Mouse (Mus musculus): ENCODE results near the gene Rhox1. TPM values are rescaled to one million over a fixed set of nuclear protein-coding genes. Genes with fewer than 3 reads are reported as not detected.
"Not testable (repeated sequence)": the region's sequence is repeated elsewhere in the genome, so short reads cannot be mapped to it uniquely, and the experiment has no call there.

Gene Rhox1
- not detected in 2 replicates for polyA plus RNA-seq (2016; fragmentation: Nextera tagmentation; extraction: Ambion mirVana)

GRCm38 (mm10) chrX:37222158-37222557 is at the start of gene Rhox1:
Gene Rhox1, minus strand, starts transcription at chrX:37222258.
- not testable (repeated sequence) for H3K4me3 ChIP-seq; H3K27ac ChIP-seq (replicated peaks); H3K4me1 ChIP-seq; H3K27me3 ChIP-seq (replicated peaks; ENCODE audit: low read depth, poor library complexity, severe bottlenecking); H3K36me3 ChIP-seq (replicated peaks); DNase-seq (ENCODE audit: low spot score); H3K9me3 ChIP-seq
- WGBS, result 45% methylated on average over 1 of the region's 1 CpGs

GRCm38 (mm10) chrX:37265038-37265437 is 43.0 kb upstream of the Rhox1 start, which contains the start of gene Rhox4a:
Gene Rhox4a, plus strand, starts transcription at chrX:37265338.
- not testable (repeated sequence) for DNase-seq (ENCODE audit: low spot score); H3K27me3 ChIP-seq (replicated peaks; ENCODE audit: low read depth, poor library complexity, severe bottlenecking); H3K9me3 ChIP-seq; H3K36me3 ChIP-seq (replicated peaks); H3K4me3 ChIP-seq; H3K4me1 ChIP-seq; H3K27ac ChIP-seq (replicated peaks)
- 94% methylated on average over 11 of the region's 19 CpGs for WGBS

GRCm38 (mm10) chrX:37249619-37250018 is 27.6 kb upstream of the Rhox1 start, which contains the start of gene Rhox3a:
Gene Rhox3a, plus strand, starts transcription at chrX:37249919.
- DNase-seq (ENCODE audit: low spot score); H3K27me3 ChIP-seq (replicated peaks; ENCODE audit: low read depth, poor library complexity, severe bottlenecking); H3K36me3 ChIP-seq (replicated peaks); H3K4me1 ChIP-seq; H3K4me3 ChIP-seq; H3K9me3 ChIP-seq; H3K27ac ChIP-seq (replicated peaks): not testable (repeated sequence)
- 89% methylated on average over 1 of the region's 3 CpGs for WGBS

- DNase-seq (ENCODE audit: low spot score); H3K27ac ChIP-seq (replicated peaks); H3K4me1 ChIP-seq; H3K4me3 ChIP-seq; H3K36me3 ChIP-seq (replicated peaks); H3K9me3 ChIP-seq; H3K27me3 ChIP-seq (replicated peaks; ENCODE audit: low read depth, poor library complexity, severe bottlenecking): not testable (repeated sequence)
- WGBS, result 92% methylated on average over 2 of the region's 9 CpGs
These were observed 22.6 kb upstream of the Rhox1 start, which contains the start of gene Rhox2a for GRCm38 (mm10) chrX:37244676-37245075. Gene Rhox2a, plus strand, starts transcription at chrX:37244976.

GRCm38 (mm10) chrX:37210941-37211340 is 11.1 kb downstream of the Rhox1 start, which contains the start of gene Gm9:
Gene Gm9, minus strand, starts transcription at chrX:37211041.
- Histone ChIP-seq H3K36me3 (replicated peaks) (no peaks in the 10 kb centered on the region), H3K9me3 (no peaks in the 10 kb centered on the region), H3K4me3 (no peak within 1 kb of the TSS), H3K27ac (replicated peaks) (no peak within 1 kb of the TSS), H3K4me1 (no peaks in the 10 kb centered on the region), H3K27me3 (replicated peaks; ENCODE audit: low read depth, poor library complexity, severe bottlenecking) (no peaks in the 10 kb centered on the region)
- WGBS, result 91% methylated on average over 10 of the region's 10 CpGs
- DNase-seq (ENCODE audit: low spot score), result no peak

GRCm38 (mm10) chrX:37198676-37199075 is 23.4 kb downstream of the Rhox1 start:
- 63% methylated on average over 8 of the region's 8 CpGs for WGBS
- Histone ChIP-seq H3K4me3 (no peak overlapping the region), H3K36me3 (replicated peaks) (no peaks in the 10 kb centered on the region), H3K27me3 (replicated peaks; ENCODE audit: low read depth, poor library complexity, severe bottlenecking) (no peaks in the 10 kb centered on the region), H3K27ac (replicated peaks) (no peak overlapping the region), H3K4me1 (no peaks in the 10 kb centered on the region), H3K9me3 (no peaks in the 10 kb centered on the region)
- DNase-seq (ENCODE audit: low spot score), result no peak

- Histone ChIP-seq H3K4me1 (no peaks in the 10 kb centered on the region), H3K4me3 (peak overlapping the region; percentile 68), H3K9me3 (no peaks in the 10 kb centered on the region), H3K27me3 (replicated peaks; ENCODE audit: low read depth, poor library complexity, severe bottlenecking) (no peaks in the 10 kb centered on the region), H3K27ac (replicated peaks) (peak overlapping the region; percentile 82), H3K36me3 (replicated peaks) (no peaks in the 10 kb centered on the region)
- WGBS, result 25% methylated on average over 28 of the region's 28 CpGs
- peak; percentile 27 for DNase-seq (ENCODE audit: low spot score)
These were observed 30.2 kb downstream of the Rhox1 start for GRCm38 (mm10) chrX:37191744-37192379.

- H3K27me3 ChIP-seq (replicated peaks; ENCODE audit: low read depth, poor library complexity, severe bottlenecking), result no peaks in the 10 kb centered on the region
- 18% methylated on average over 63 of the region's 63 CpGs for WGBS
- peak; percentile 87 for DNase-seq (ENCODE audit: low spot score)
- no peaks in the 10 kb centered on the region for H3K9me3 ChIP-seq
- H3K36me3 ChIP-seq (replicated peaks), result no peaks in the 10 kb centered on the region
- no peaks in the 10 kb centered on the region for H3K4me1 ChIP-seq
- H3K27ac ChIP-seq (replicated peaks), result peak within 1 kb of the TSS; percentile 82
- H3K4me3 ChIP-seq, result peak within 1 kb of the TSS; percentile 68
These were observed 30.8 kb downstream of the Rhox1 start, which contains the start of the genes Ndufa1 and Rnf113a1 for GRCm38 (mm10) chrX:37191105-37191743. Gene Ndufa1, minus strand, starts transcription at chrX:37191163. Gene Rnf113a1, plus strand, starts transcription at chrX:37191245.

- peak overlapping the region; percentile 68 for H3K4me3 ChIP-seq
- no peak for DNase-seq (ENCODE audit: low spot score)
- WGBS, result 25% methylated on average over 20 of the region's 20 CpGs
- H3K36me3 ChIP-seq (replicated peaks), result no peaks in the 10 kb centered on the region
- H3K9me3 ChIP-seq, result no peaks in the 10 kb centered on the region
- peak overlapping the region; percentile 82; the same call in 1 of the 2 replicates for H3K27ac ChIP-seq (replicated peaks)
- no peaks in the 10 kb centered on the region for H3K4me1 ChIP-seq
- H3K27me3 ChIP-seq (replicated peaks; ENCODE audit: low read depth, poor library complexity, severe bottlenecking), result no peaks in the 10 kb centered on the region
These were observed 31.3 kb downstream of the Rhox1 start for GRCm38 (mm10) chrX:37190755-37191104.

- 72% methylated on average over 8 of the region's 8 CpGs for WGBS
These were observed 37.7 kb downstream of the Rhox1 start for GRCm38 (mm10) chrX:37184401-37184800.

GRCm38 (mm10) chrX:37168742-37169141 is 53.3 kb downstream of the Rhox1 start, which contains the start of gene Akap14:
Gene Akap14, minus strand, starts transcription at chrX:37168842.
- DNase-seq (ENCODE audit: low spot score), result no peak

More at GRCm38 (mm10) chrX:37184401-37184800, 37.7 kb downstream of the Rhox1 start:
- not testable (repeated sequence) for H3K36me3 ChIP-seq (replicated peaks); H3K27ac ChIP-seq (replicated peaks); H3K4me3 ChIP-seq; H3K27me3 ChIP-seq (replicated peaks; ENCODE audit: low read depth, poor library complexity, severe bottlenecking); H3K4me1 ChIP-seq; H3K9me3 ChIP-seq; DNase-seq (ENCODE audit: low spot score)

GRCm38 (mm10) chrX:37167085-37167484 is 55.0 kb downstream of the Rhox1 start:
- Histone ChIP-seq H3K27ac (replicated peaks) (no peak overlapping the region), H3K27me3 (replicated peaks; ENCODE audit: low read depth, poor library complexity, severe bottlenecking) (peaks cover 10% of the 10 kb centered on the region), H3K4me3 (no peak overlapping the region), H3K9me3 (no peaks in the 10 kb centered on the region), H3K36me3 (replicated peaks) (no peaks in the 10 kb centered on the region), H3K4me1 (no peaks in the 10 kb centered on the region)
- peak; percentile 15 for DNase-seq (ENCODE audit: low spot score)
- WGBS, result 36% methylated on average over 3 of the region's 3 CpGs

More at GRCm38 (mm10) chrX:37168742-37169141, 53.3 kb downstream of the Rhox1 start, which contains the start of gene Akap14:
- H3K4me3 ChIP-seq, result no peak within 1 kb of the TSS
- no peak within 1 kb of the TSS for H3K27ac ChIP-seq (replicated peaks)
- H3K27me3 ChIP-seq (replicated peaks; ENCODE audit: low read depth, poor library complexity, severe bottlenecking), result no peaks in the 10 kb centered on the region
- 47% methylated on average over 5 of the region's 5 CpGs for WGBS
- H3K4me1 ChIP-seq, result no peaks in the 10 kb centered on the region
- no peaks in the 10 kb centered on the region for H3K9me3 ChIP-seq
- H3K36me3 ChIP-seq (replicated peaks), result no peaks in the 10 kb centered on the region

Data from embryonic facial prominence, embryonic 10.5 days (tissue).